Mouse (Mus musculus): Measurements from ENCODE around the gene Zc3h15. TPM values are rescaled to one million over a fixed set of nuclear protein-coding genes. Genes with fewer than 3 reads are reported as not detected.
"Not testable (repeated sequence)": the region's sequence is repeated elsewhere in the genome, so short reads cannot be mapped to it uniquely, and the experiment has no call there.

Zc3h15 gene
- total RNA-seq, 4 experiments from 2014 or later, result 83.8 to 125 (median 98.6) TPM

DNA sequence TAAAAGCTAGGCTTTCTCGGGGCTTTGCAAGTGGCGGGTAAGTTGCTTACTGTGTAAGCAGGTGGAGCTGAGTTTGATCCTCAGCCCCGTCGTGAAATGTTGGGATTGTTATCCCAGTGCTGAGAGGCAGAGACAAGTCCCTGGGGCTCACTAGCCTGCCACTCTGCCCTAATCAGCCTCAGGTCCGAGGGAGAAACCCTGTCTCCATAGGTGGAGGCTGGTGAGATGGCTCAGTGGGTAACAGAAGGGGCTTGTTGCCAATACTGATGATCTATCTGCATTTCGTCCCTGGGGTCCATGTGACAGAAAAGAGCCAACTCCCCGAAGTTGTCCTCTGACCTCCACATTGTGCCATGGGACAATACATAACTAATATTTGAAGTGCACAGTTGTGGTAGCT is 30.2 kb downstream of the Zc3h15 start:
- DNase-seq, result no peak

- DNase-seq, result peak; percentile 37
These were observed 30.7 kb downstream of the Zc3h15 start for GRCm38 (mm10) chr2:83674896-83675295.

GRCm38 (mm10) chr2:83675681-83676080 is 31.4 kb downstream of the Zc3h15 start:
- DNase-seq, result no peak

- DNase-seq, result no peak
These were observed 32.1 kb downstream of the Zc3h15 start for GRCm38 (mm10) chr2:83676226-83676870.

DNA sequence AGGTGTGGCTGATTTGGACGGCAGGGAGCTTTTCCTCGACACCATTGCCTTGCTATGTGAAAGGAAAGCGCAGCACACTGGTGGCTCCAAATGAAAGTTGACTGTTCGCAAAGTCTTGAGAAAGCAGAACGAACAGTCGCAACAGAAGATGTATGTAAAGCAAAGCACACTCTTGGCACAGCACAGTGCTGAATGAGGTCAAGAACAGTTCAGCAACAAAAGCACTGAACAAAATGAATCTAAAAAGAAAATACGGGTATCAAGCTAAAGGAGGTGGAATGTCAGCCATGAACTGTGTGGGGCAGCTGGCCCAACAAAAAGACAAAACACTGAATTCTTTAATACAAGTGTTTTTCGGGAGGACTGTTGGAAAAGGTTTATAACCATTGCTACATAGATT is 37.1 kb downstream of the Zc3h15 start:
- DNase-seq, result no peak

- DNase-seq, result no peak
These were observed 37.5 kb downstream of the Zc3h15 start for GRCm38 (mm10) chr2:83681785-83682184.

DNA sequence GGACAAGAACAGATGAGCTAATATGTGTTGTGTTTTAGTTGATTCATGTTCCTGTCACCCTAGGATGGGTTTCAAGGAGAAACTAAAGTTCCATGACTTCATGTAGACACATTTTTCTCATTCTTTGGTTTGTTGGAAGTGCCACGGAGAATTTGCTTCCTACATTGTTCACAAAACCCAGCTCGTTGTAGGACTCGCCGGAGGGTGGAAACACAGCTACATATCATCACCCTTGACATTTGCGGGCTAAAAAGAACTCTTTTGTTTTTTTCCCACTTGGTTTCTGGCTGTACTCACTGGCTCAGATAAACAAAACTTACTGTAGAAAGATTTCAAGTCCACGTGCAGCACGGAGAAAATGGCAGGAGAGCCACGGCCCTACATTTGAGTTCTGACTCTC is 38.0 kb downstream of the Zc3h15 start:
- no peak for DNase-seq

DNA sequence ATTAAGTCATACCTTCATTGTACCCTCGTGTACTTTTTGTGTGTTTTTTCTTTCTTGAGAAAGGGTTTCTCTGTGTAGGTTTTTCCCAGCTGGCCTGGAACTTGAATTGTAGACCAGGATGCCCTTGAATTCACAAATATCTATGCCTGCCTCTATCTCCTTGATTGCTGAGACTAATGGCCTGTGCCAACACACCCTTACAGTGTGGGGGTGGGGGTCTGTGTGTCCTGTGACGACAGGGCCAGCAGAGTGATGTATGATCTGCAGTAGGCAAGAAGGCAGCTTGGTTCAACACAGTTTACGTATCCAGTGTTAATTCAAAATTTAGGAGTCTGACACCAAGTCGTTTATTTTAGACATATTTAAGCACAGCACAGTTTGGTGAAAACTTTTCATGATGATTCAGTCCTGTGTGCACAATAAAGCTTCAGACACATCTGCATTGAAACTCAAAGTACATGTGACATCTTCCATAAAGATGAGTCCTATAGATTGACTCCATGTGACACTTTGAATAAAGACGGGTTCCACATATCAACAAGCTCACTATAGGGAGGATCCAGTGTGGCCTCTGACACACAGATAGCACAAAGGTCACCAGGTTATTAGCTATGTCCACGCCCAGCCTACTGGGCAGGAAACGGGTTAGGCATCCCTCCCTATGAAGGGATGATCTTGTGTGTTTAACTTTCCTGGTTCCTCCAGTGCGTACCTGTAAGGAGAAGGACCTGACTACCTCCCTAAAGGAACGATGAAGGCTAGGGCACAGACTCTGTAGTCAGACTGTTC is 39.7 kb downstream of the Zc3h15 start:
- DNase-seq, result no peak

DNA sequence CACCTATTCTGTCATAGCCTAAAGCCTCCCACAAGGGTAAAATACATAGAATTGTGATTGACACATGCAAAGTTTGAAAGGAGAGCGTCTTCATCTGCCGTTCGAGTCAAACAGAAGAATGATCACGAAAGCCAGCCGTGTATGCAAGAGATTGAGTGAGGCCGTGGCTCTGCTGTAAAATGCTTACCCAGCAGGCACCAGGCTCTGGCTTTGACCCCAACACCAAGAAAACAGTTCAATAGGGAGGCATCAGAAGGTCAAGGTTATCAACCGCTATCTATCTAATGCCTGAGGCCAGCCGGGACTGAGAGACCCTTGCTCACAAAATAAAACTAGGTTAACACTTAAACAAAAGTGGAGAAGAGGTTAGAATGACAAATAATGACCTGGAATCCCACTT is 40.5 kb downstream of the Zc3h15 start:
- DNase-seq, result no peak

- no peak for DNase-seq
These were observed 46.1 kb downstream of the Zc3h15 start for GRCm38 (mm10) chr2:83690372-83690771.

- no peak for DNase-seq
These were observed 48.7 kb downstream of the Zc3h15 start for GRCm38 (mm10) chr2:83692651-83693545.

GRCm38 (mm10) chr2:83694061-83694460 is 49.8 kb downstream of the Zc3h15 start:
- DNase-seq, result no peak

- DNase-seq, result no peak
These were observed 51.4 kb downstream of the Zc3h15 start for GRCm38 (mm10) chr2:83695345-83696247.

DNA sequence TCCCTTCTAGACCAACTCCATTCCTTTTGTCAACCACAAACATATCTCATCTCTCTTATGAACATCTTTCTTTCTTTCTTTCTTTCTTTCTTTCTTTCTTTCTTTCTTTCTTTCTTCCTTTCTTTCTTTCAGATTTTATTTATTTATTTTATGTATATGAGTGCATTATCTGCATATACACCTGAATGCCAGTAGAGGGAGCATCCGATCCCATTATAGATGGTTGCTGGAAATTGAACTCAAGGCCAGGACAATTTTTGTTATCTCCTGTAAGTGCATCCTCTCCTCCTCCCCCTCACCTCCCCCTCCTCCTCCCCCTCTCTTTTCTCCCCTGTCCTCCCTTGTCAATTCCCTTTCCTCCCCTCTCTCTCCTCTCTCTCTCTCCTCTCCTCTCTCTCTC is 54.2 kb downstream of the Zc3h15 start:
- DNase-seq, result no peak

DNA sequence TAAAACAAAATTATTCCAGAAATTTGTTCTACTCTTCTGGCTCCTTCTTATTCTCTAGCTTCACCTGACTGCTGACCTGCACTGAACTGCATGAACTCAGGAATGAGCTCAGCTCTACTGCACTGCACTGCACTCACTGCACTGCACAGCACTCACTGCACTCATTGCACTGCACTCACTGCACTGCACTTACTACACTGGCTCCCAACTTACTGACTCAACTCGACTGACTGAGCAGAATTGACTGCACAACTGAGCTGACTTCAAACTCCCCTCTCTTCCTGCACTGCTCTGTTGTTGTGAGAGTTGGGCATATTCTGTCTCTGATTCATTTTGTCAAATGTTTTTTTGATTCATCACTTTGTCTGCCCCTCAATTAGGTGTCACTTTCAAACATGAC is 55.1 kb downstream of the Zc3h15 start:
- no peak for DNase-seq

GRCm38 (mm10) chr2:83700667-83701066 is 56.4 kb downstream of the Zc3h15 start:
- no peak for DNase-seq

DNA sequence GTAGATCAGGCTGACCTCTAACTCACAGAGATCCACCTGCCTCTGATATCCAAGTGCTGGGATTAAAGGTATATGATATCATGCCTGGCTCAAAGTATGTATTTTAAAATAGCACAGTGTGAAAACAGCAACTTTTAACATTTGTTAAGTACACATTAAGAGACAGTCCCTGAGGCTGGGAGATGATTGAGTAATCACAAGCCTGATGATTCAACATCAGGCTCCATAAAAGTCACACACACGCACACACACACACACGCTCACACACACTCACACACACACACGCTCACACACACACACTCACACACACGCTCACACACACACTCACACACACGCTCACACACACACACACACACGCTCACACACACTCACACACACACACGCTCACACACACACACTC is 58.2 kb downstream of the Zc3h15 start:
- DNase-seq, result no peak

DNA sequence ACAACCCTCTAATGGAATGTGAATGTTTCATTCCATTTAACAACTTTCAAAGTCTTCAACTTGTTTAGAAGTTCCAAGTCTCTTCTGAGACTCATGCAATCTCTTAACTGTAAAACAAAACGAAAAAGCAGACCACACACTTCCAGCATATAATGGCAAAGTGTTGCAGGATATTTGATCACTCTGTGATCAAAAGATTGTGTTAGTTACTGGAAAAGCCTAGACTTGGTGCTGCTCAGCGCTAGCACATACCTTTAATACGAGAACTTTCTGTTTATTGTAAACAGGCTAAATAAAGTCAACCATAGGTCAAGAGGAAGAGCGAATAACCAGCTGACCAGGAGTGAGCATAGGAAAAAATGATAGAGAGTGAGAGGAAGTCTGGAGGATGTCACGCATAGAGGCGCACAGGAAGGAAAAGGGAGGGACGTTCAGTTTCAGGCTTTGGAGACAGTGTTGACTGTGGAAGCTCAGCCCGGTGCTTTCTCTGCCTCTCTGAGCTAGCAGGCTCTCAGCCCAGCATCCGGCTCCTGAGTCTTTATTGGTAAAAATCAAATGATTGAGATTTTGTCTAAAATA is 61.4 kb downstream of the Zc3h15 start:
- no peak for DNase-seq

DNA sequence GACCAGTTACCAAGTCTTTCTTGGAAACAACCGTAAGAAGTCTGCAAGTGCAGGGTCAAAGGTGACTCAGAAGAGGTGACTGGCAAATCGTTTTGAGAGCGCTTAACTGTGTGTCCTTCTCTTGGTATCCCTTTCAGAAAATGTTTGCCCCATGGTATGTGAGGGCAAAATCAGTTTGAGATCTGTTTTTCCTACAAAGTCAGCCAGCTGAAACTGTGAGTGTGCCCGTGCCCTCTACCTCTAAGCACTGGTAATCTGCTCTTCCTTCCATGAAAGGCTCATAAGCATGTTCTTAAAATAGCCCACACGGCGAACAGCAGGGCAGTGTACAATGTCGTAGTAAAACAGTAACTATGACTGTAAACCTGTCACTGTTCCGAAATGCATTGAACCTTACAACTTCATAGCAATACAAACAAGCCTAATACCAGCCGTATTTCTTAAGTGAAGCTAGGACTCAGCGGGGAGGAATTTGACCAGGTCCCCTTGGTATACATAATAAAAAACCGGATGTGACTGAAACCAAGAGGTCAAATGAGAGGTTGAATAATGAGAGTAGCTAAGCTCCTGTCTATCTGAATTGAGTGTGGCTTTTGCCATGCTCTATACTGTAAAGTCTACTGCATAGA is 65.8 kb downstream of the Zc3h15 start:
- DNase-seq, result no peak

- DNase-seq, result not testable (repeated sequence)
These were observed 69.0 kb downstream of the Zc3h15 start for GRCm38 (mm10) chr2:83713281-83713680.

DNA sequence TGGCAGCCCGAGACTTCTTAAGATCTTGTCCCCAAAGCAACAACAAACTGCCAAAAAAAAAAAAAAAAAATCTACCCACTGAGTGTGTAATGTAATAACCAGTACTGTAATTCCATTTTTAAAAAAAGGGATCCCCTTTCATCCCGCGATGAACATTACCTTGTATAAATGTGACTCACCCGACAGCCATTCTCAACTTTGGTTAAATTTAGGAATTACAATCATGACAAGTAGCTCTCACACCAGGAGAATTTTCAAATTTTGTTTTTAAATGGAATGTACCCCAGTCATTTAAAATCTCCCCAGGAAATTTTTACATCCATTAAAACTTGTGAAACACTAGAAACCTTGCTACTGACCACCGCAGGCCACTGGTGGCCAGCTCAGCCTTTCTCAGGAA is 69.7 kb downstream of the Zc3h15 start:
- no peak for DNase-seq
